Mouse (Mus musculus) hindbrain, embryonic 15.5 days (tissue): ENCODE measurements around the gene Rbm20. TPM values are rescaled to one million over a fixed set of nuclear protein-coding genes. Genes with fewer than 3 reads are reported as not detected.

Source experiments
- ATAC-seq: fragments of 200-750 bp; cut with Nextera tagmentation; 2 replicates; pipeline ENCODE4 v1.8.0; 2017; ENCODE audit warnings: low read depth, moderate number of reproducible peaks, moderate TSS enrichment; ENCODE audit not compliant: low FRiP score
- H3K27ac ChIP-seq: fragments of 300-500 bp; sonication (generic); replicated peaks from 2 replicates; pipeline ENCODE4 v1.5.1; 2015; ENCODE audit warnings: mild to moderate bottlenecking, inconsistent platforms
- H3K27me3 ChIP-seq: fragments of 300-500 bp; sonication (generic); 2 replicates; pipeline ENCODE4 v1.6.1; 2015; ENCODE audit warnings: control low read depth, inconsistent platforms
- H3K36me3 ChIP-seq: fragments of 300-500 bp; sonication (generic); 2 replicates; pipeline ENCODE4 v1.6.1; 2015; ENCODE audit warnings: control low read depth, inconsistent platforms
- H3K4me1 ChIP-seq: fragments of 300-500 bp; sonication (generic); replicated peaks from 2 replicates; pipeline ENCODE4 v1.6.1; 2015; ENCODE audit warnings: control low read depth, inconsistent platforms
- H3K4me2 ChIP-seq: fragments of 300-500 bp; sonication (generic); 2 replicates; pipeline ENCODE4 v1.6.1; 2015; ENCODE audit warnings: moderate library complexity, mild to moderate bottlenecking, inconsistent platforms
- H3K4me3 ChIP-seq: fragments of 300-500 bp; sonication (generic); 2 replicates; pipeline ENCODE4 v1.5.1; 2015; ENCODE audit warnings: mild to moderate bottlenecking, inconsistent platforms
- H3K9ac ChIP-seq: fragments of 300-500 bp; sonication (generic); 2 replicates; pipeline ENCODE4 v1.6.1; 2015; ENCODE audit warnings: inconsistent platforms
- H3K9me3 ChIP-seq: fragments of 300-500 bp; sonication (generic); 2 replicates; pipeline ENCODE4 v1.6.1; 2016; ENCODE audit warnings: control low read depth, inconsistent platforms
- WGBS: fragments of 180-500 bp; shearing (Covaris S2); methylation state at CpG from one replicate; pipeline ENCODE4 v1.1.7; 2015; 5-methylcytosine and 5-hydroxymethylcytosine counted together
- polyA plus RNA-seq: library from polyadenylated mRNA; unstranded; fragments of >200 nt; fragmentation: Nextera tagmentation; extraction: Ambion mirVana; gene quantifications from 2 replicates; pipeline ENCODE4 v1.2.1, GENCODE M21; 2015

Gene Rbm20
- polyA plus RNA-seq, 1 experiment from 2014 or later: 0.71 TPM

DNA sequence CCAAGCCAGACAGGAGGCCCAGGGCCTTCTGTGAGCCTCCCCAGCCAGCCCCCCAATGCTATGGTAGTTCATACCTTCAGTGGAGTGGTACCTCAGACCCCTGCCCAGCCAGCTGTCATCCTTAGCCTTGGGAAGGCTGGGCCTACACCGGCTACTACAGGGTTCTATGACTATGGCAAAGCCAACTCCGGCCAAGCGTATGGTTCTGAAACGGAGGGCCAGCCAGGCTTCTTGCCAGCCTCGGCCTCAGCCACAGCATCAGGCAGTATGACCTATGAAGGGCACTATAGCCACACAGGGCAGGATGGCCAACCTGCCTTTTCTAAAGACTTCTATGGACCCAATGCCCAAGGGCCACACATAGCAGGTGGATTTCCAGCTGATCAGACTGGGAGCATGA is 136.5 kb downstream of the Rbm20 start:
- no peaks in the 10 kb centered on the region for H3K27me3 ChIP-seq
- no peaks in the 10 kb centered on the region for H3K4me1 ChIP-seq
- H3K9me3 ChIP-seq: no peaks in the 10 kb centered on the region
- H3K27ac ChIP-seq: no peak overlapping the region
- WGBS: 93% methylated on average over 5 of the region's 5 CpGs
- no peak overlapping the region for H3K4me3 ChIP-seq
- no peak overlapping the region for H3K4me2 ChIP-seq
- H3K9ac ChIP-seq: no peak overlapping the region
- no peak for ATAC-seq
- no peaks in the 10 kb centered on the region for H3K36me3 ChIP-seq

DNA sequence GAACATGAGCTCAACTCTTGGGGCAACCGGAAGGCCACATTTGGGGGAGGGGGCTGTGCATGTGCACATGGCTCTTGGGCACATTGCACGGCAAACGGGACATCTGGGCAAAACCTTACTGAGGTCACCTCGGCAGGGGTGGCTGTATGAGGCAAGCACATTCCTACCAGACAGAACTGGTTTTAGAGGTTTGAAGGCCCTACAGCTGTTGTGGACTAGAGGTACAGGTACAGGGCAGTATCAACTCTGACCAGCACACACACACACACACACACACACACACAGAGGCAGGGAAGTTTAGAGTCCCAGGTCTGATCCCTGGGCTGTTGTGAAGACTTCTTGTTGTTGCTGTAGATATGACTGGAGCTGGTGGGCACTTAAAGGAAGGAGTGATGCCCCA is 138.6 kb downstream of the Rbm20 start:
- Histone ChIP-seq H3K27ac (no peak overlapping the region), H3K36me3 (no peaks in the 10 kb centered on the region), H3K4me3 (no peak overlapping the region), H3K9me3 (no peaks in the 10 kb centered on the region), H3K4me2 (no peak overlapping the region), H3K27me3 (no peaks in the 10 kb centered on the region), H3K4me1 (no peaks in the 10 kb centered on the region), H3K9ac (no peak overlapping the region)
- no peak for ATAC-seq
- 89% methylated on average over 4 of the region's 4 CpGs for WGBS

DNA sequence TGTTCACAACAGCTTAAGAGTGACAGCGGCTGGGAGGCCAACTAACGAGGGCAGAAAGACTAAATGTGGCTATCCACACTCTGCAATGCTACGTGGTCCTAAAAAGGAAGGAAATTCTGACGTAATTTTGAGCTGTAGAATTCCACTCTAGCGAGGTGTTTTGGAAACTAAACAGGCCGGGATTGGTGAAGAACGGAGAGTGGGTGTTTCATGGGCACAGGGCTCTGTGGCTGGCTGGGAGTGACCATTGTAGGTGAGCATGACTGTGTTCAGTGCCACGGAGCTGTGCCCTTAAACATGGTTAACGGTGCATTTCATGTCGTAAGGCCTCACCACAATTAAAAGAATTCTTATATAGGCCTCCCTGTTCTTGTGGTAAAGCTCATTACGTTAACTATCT is 139.1 kb downstream of the Rbm20 start:
- H3K4me1 ChIP-seq: 0 out of 2 replicates have a peak, but pooled peaks cover 2% of the 10 kb centered on the region
- 86% methylated on average over 11 of the region's 11 CpGs for WGBS
- H3K27ac ChIP-seq: no peak overlapping the region
- no peak overlapping the region for H3K4me2 ChIP-seq
- H3K9ac ChIP-seq: no peak overlapping the region
- H3K4me3 ChIP-seq: no peak overlapping the region
- H3K27me3 ChIP-seq: no peaks in the 10 kb centered on the region
- no peaks in the 10 kb centered on the region for H3K36me3 ChIP-seq
- no peaks in the 10 kb centered on the region for H3K9me3 ChIP-seq
- ATAC-seq: no peak

DNA sequence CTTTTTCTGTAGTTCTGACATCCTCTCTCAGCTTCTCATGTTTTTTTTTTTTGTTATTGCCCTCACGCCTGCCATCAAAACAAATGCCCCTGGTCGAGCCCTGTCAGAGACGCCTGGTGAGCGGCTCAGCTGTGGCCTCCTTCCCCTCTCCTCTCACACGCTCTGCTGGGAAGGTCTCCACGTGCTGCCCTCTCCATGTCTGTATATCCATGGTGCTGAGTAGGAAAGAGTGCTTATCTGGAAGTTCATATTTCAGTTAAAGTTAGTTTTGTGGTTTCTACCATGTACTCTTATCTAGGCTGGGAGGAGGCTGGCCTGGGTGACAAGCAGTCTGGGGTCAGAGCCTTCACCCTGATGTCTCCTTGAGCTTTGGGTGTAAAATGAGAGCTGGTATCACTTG is 142.2 kb downstream of the Rbm20 start:
- no peaks in the 10 kb centered on the region for H3K9me3 ChIP-seq
- no peak overlapping the region for H3K9ac ChIP-seq
- H3K4me1 ChIP-seq: 0 out of 2 replicates have a peak, but pooled peaks cover 6% of the 10 kb centered on the region
- 66% methylated on average over 6 of the region's 6 CpGs for WGBS
- no peaks in the 10 kb centered on the region for H3K27me3 ChIP-seq
- H3K27ac ChIP-seq: no peak overlapping the region
- no peak overlapping the region for H3K4me3 ChIP-seq
- H3K36me3 ChIP-seq: no peaks in the 10 kb centered on the region
- ATAC-seq: no peak
- no peak overlapping the region for H3K4me2 ChIP-seq

DNA sequence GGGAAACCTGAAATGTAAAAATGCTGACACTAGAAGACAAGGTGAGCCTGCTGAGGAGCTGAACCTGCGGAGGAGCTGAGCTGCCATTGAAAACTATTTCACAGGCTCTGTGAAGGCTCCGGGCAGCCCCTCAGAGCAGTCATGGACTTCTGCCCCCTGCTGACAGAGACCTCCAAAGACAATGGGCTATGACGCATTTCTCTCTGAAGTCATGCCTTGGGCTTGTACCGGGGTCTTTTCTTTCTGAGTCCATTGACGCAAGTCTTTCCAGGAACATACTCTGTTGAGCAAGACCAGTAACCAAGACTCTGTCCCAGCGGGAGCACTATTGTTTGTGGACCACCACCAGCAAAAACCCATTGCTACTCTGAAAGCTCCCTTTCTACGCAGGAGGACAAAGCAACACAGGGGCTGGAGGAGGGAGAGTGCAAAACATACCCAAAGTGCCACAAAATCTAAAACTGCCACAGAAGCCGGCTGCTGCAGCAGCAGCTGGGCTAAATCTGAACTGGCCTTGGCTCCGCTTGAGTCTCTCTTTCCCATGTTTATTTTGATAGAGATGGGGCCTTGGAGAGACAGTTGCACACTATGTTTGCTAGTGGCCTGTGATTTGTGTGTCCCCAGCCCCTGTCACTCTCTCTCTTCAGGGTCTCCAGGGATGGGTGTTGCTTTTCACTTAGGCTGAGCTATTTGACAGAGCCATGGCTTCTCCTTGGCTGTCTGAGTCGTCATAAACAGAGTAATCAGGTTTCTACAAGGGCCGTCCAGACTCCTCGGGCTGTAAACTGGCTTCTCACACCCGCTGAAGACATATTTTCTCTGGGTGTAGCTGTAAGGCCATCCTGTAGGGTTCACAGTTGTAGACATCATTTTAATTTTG is 144.4 kb downstream of the Rbm20 start:
- no peak for ATAC-seq
- 0 out of 2 replicates have a peak, but pooled peaks cover 6% of the 10 kb centered on the region for H3K4me1 ChIP-seq
- no peaks in the 10 kb centered on the region for H3K27me3 ChIP-seq
- no peak overlapping the region for H3K4me2 ChIP-seq
- WGBS: 32% methylated on average over 13 of the region's 13 CpGs
- no peak overlapping the region for H3K9ac ChIP-seq
- H3K9me3 ChIP-seq: no peaks in the 10 kb centered on the region
- H3K27ac ChIP-seq: no peak overlapping the region
- H3K36me3 ChIP-seq: no peaks in the 10 kb centered on the region
- H3K4me3 ChIP-seq: no peak overlapping the region

DNA sequence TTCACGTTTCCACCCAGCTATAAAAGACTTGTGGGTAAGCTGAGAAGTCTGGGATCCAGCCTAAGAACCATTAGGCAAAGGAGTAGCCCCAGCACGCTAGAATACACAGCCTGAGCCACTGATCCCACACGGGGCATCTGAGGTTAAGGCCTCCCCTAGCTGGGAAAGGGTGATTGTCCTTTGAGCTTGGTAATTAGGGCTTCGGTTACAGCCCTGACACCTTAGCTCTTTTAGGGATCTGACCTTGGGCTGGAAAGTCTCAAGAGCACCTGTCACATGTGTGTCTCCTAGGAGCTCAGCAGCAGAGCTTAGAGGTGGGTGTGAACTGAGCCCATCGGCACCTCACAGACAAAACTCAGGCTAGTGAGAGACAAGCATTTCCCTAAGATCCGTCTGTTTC is 146.7 kb downstream of the Rbm20 start:
- no peaks in the 10 kb centered on the region for H3K9me3 ChIP-seq
- 66% methylated on average over 6 of the region's 6 CpGs for WGBS
- no peaks in the 10 kb centered on the region for H3K27me3 ChIP-seq
- H3K36me3 ChIP-seq: no peaks in the 10 kb centered on the region
- no peak overlapping the region; the same call in 1 of the 2 replicates for H3K4me2 ChIP-seq
- 0 out of 2 replicates have a peak, but pooled peaks cover 6% of the 10 kb centered on the region for H3K4me1 ChIP-seq
- H3K27ac ChIP-seq: no peak overlapping the region
- no peak for ATAC-seq
- no peak overlapping the region for H3K4me3 ChIP-seq
- H3K9ac ChIP-seq: no peak overlapping the region

DNA sequence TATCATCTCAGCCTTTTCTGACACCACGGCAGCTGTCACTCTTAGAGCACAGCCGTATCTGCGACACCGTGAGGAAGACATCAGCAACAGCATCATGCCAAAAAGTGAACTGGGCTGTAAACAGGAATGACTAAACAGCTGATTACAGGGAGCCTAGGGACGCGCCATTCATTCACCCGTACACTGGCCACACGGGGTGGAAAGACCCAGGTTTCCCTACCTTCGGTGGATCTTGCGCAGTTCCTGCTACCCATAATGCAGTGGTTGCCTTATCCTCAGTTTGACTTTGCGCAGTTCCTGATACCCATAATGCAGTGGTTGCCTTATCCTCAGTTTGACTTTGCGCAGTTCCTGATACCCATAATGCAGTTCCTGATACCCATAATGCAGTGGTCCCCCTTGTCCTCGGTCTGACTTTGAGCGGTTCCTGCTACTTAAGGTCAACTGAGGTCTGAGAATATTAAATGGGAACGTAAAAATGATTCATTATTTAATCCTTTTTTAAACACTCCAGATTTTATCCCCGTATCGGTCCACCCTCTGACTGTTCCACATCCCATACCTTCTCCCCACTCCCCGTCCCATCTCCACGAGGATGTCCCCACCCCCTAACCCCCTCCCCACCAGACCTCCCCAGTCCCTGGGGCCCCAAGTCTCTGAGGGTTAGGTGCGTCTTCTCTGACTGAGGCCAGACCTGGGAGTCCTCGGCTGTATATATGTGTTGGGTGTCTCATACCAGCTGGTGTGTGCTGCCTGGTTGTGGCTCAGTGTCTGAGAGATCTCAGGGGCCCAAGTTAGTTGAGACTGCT is 148.0 kb downstream of the Rbm20 start:
- ATAC-seq: peak; percentile 91
- Histone ChIP-seq H3K27ac (0 out of 2 replicates have a peak overlapping the region, but pooled peaks have one; percentile 45), H3K4me1 (0 out of 2 replicates have a peak, but pooled peaks cover 6% of the 10 kb centered on the region), H3K9ac (peak overlapping the region; percentile 14), H3K4me3 (peak overlapping the region; percentile 40), H3K27me3 (no peaks in the 10 kb centered on the region), H3K36me3 (no peaks in the 10 kb centered on the region), H3K4me2 (peak overlapping the region; percentile 53), H3K9me3 (no peaks in the 10 kb centered on the region)
- WGBS: 59% methylated on average over 21 of the region's 21 CpGs

DNA sequence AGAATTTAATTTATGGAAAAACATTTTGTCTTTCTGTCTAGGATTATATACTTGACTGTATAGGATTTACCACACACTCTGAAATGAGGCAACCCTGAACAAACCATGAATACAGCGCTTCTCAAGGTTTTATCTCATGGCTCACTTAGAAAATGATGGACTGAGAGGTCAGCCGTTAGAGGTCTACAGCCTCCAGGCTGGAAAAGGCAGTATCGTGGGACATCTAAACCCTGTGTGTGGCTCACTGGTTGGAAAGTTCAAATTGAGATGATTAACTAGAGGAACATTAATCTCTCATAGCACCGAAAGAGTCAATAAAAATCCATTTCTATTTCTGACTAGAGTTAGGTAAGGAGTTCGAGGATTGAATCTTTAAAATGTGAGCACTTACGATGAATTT is 152.9 kb downstream of the Rbm20 start:
- Histone ChIP-seq H3K4me3 (no peak overlapping the region), H3K9ac (no peak overlapping the region), H3K4me2 (no peak overlapping the region), H3K4me1 (peaks cover 17% of the 10 kb centered on the region), H3K9me3 (no peaks in the 10 kb centered on the region), H3K36me3 (no peaks in the 10 kb centered on the region), H3K27me3 (no peaks in the 10 kb centered on the region), H3K27ac (no peak overlapping the region)
- no peak for ATAC-seq
- WGBS: 61% methylated on average over 6 of the region's 6 CpGs

DNA sequence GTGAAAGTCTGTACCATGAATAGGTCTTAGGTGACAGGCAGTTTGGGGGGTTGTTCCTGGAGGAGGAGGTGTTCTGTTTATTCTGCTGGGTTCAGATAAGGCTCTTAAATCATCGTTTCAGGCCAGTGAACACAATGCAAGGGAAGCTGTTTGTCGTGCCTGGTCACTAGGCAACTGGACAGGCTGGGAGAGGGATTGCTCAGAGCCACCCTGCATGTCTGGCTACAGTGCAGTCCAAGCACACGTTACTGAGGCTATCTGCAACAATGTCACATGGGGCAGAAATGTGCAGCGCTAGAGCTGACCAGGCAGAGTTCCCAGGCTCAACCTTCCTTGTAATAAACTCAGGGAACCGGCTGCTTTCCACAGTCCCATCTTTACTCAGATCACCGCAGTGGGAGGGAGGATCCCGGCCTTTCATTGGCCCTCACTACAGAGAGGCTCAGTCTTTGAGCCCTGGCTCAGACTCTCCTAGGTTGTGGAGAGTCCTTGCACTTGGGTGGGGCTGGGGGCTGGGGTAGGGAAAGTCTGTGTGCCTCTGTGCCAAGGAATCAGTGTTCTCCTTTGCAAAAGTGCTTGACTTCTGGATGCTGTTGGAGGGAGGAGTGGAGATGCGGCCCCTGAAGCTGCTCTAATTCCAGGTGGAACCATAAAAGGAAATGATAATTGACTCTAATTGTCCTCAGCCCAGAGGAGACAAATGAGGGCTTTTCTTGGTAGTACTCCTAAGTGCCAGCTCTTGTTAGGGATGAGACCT is 153.5 kb downstream of the Rbm20 start:
- no peaks in the 10 kb centered on the region for H3K36me3 ChIP-seq
- H3K4me2 ChIP-seq: peak overlapping the region; percentile 21; the same call in 1 of the 2 replicates
- ATAC-seq: peak; percentile 91
- H3K4me3 ChIP-seq: no peak overlapping the region
- peaks cover 17% of the 10 kb centered on the region for H3K4me1 ChIP-seq
- no peaks in the 10 kb centered on the region for H3K27me3 ChIP-seq
- H3K27ac ChIP-seq: peak overlapping the region; percentile 36
- WGBS: 8% methylated on average over 8 of the region's 8 CpGs
- no peak overlapping the region for H3K9ac ChIP-seq
- H3K9me3 ChIP-seq: no peaks in the 10 kb centered on the region

DNA sequence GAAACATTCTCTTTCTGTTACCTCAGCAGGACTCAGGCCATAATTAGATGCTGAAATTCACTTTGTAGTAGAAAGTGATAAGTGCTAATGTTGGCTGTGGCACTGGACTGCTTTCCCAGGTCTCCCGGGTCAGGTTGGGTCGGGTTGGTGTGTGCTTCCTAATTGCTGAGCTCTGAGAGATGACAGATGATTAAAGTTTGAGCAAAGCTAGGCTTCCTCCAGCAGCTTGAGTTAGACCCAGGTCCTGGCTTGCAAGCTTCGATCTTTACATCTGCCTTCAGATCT is 154.0 kb downstream of the Rbm20 start:
- Histone ChIP-seq H3K36me3 (no peaks in the 10 kb centered on the region), H3K27ac (no peak overlapping the region), H3K9me3 (no peaks in the 10 kb centered on the region), H3K9ac (no peak overlapping the region), H3K4me2 (no peak overlapping the region), H3K4me3 (no peak overlapping the region), H3K4me1 (peaks cover 17% of the 10 kb centered on the region), H3K27me3 (no peaks in the 10 kb centered on the region)
- 43% methylated on average over 3 of the region's 3 CpGs for WGBS
- ATAC-seq: peak; percentile 19; the same call in 1 of the 2 replicates

DNA sequence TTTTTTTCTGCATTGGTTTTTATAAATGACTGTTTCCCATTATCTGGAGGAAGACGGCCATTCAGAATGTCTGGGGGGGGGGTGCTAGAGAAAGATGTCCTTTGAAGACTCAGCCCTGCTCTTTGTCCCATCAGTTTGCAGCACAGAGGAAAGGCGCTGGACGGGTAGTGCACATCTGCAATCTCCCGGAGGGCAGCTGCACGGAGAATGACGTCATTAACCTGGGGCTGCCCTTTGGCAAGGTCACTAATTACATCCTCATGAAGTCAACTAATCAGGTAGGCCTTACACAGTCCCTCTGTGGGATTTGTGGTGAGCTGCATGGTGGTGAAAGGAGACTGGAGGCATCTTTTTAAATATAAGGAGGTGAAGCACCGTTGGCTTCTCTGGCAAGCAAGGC is 155.4 kb downstream of the Rbm20 start:
- Histone ChIP-seq H3K4me2 (no peak overlapping the region), H3K27me3 (no peaks in the 10 kb centered on the region), H3K9ac (no peak overlapping the region), H3K27ac (no peak overlapping the region), H3K36me3 (no peaks in the 10 kb centered on the region), H3K4me3 (no peak overlapping the region), H3K4me1 (peaks cover 17% of the 10 kb centered on the region), H3K9me3 (no peaks in the 10 kb centered on the region)
- 41% methylated on average over 7 of the region's 7 CpGs for WGBS
- ATAC-seq: no peak
